Mouse (Mus musculus): Measurements from ENCODE around the gene Samd13.

Samd13 gene

GRCm38 (mm10) chr3:146661907-146662306, 23.5 kb downstream of the Samd13 start:
- no peak for DNase-seq

- no peak for DNase-seq
Observed at GRCm38 (mm10) chr3:146661001-146661400, 24.4 kb downstream of the Samd13 start.

GRCm38 (mm10) chr3:146659321-146659720, 26.1 kb downstream of the Samd13 start:
- peak; percentile 78 for DNase-seq

- no peak for DNase-seq
Observed at GRCm38 (mm10) chr3:146658061-146658639, 27.2 kb downstream of the Samd13 start.

- no peak for DNase-seq
Observed at GRCm38 (mm10) chr3:146657433-146657832, 28.0 kb downstream of the Samd13 start.

GRCm38 (mm10) chr3:146655111-146655577, 30.2 kb downstream of the Samd13 start:
- no peak for DNase-seq

GRCm38 (mm10) chr3:146653692-146654091, 31.7 kb downstream of the Samd13 start:
- no peak for DNase-seq

GRCm38 (mm10) chr3:146652431-146652830, 33.0 kb downstream of the Samd13 start:
- no peak for DNase-seq

- no peak for DNase-seq
Observed at GRCm38 (mm10) chr3:146651217-146651616, 34.2 kb downstream of the Samd13 start, which contains the start of gene 4930503B20Rik. TSS of gene 4930503B20Rik (minus strand) at chr3:146651317.

- DNase-seq = no peak
Observed at GRCm38 (mm10) chr3:146650716-146651115, 34.7 kb downstream of the Samd13 start.

- no peak for DNase-seq
Observed at GRCm38 (mm10) chr3:146649311-146649894, 36.0 kb downstream of the Samd13 start.

- DNase-seq = no peak
Observed at GRCm38 (mm10) chr3:146641818-146642427, 43.5 kb downstream of the Samd13 start.

- no peak for DNase-seq
Observed at GRCm38 (mm10) chr3:146632506-146632905, 52.9 kb downstream of the Samd13 start.

GRCm38 (mm10) chr3:146628227-146628982, 57.0 kb downstream of the Samd13 start:
- no peak for DNase-seq

- no peak for DNase-seq
Observed at GRCm38 (mm10) chr3:146625766-146626165, 59.6 kb downstream of the Samd13 start.

- DNase-seq = no peak
Observed at GRCm38 (mm10) chr3:146621966-146622365, 63.4 kb downstream of the Samd13 start.

- peak; percentile 90 for DNase-seq
Observed at GRCm38 (mm10) chr3:146620555-146621249, 64.7 kb downstream of the Samd13 start.

- DNase-seq = no peak
Observed at GRCm38 (mm10) chr3:146620101-146620500, 65.3 kb downstream of the Samd13 start.

GRCm38 (mm10) chr3:146618357-146618756, 67.0 kb downstream of the Samd13 start:
- no peak for DNase-seq

- DNase-seq = no peak
Observed at GRCm38 (mm10) chr3:146617946-146618345, 67.4 kb downstream of the Samd13 start.

GRCm38 (mm10) chr3:146616533-146617283, 68.7 kb downstream of the Samd13 start:
- DNase-seq = no peak

- DNase-seq = no peak
Observed at GRCm38 (mm10) chr3:146615496-146615895, 69.9 kb downstream of the Samd13 start, which contains the start of gene Dnase2b. TSS of gene Dnase2b (minus strand) at chr3:146615596.
